Mouse (Mus musculus): ENCODE results near the gene Gm12216. TPM values are rescaled to one million over a fixed set of nuclear protein-coding genes. Genes with fewer than 3 reads are reported as not detected.

The Gm12216 gene
- polyA plus RNA-seq, 1 experiment from 2014 or later, result 0.89 TPM

DNA sequence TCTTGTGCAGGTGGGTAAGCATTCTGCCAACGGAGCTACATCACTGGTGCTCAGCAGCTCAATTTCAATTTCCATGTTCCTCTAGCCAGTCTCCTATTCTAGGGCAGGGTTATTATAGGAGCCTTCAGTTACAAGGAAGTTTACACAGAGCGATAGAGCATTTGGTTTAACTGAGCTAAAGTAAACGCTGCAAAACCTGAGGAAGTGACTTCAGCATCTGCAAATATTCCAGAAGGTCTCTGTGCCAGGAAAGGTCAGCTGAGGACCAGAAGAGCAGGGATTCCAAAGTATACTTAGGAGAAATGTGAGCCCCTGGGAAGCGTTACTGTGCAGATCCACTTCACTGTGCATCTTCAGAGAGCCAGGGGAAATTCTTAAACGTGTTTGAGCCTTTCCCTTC, 5.4 kb downstream of the Gm12216 start:
- Histone ChIP-seq H3K27ac (no peak overlapping the region), H3K36me3 (ENCODE audit: inconsistent target) (no peaks in the 10 kb centered on the region), H3K4me3 (ENCODE audit: inconsistent target) (no peak overlapping the region), H3K79me2 (ENCODE audit: inconsistent target) (no peaks in the 10 kb centered on the region)
- WGBS (ENCODE audit: missing documents), result 51% methylated on average over 5 of the region's 5 CpGs

DNA sequence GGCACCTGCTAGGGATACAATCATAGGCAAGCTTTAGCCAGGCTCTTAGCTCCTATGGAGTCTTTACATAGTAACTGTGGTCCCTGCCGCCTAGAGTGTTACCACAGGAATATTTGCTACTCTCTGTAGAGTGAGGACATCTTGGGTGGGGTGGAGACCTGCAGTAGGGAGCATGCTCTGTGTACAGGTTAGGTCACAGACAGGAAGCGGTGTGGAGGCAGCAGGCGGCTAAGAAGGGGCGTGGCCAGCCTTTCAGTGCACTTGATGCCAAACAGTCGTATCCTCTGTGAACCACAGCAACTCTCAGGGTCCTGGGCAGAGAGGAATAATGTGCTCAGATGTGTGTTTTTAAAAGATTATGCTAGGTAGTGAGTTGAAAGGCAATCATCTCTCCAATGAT, 7.3 kb downstream of the Gm12216 start:
- no peaks in the 10 kb centered on the region for H3K79me2 ChIP-seq (ENCODE audit: inconsistent target)
- 29% methylated on average over 5 of the region's 5 CpGs for WGBS (ENCODE audit: missing documents)
- H3K27ac ChIP-seq, result no peak overlapping the region
- no peak overlapping the region for H3K4me3 ChIP-seq (ENCODE audit: inconsistent target)
- H3K36me3 ChIP-seq (ENCODE audit: inconsistent target), result no peaks in the 10 kb centered on the region

DNA sequence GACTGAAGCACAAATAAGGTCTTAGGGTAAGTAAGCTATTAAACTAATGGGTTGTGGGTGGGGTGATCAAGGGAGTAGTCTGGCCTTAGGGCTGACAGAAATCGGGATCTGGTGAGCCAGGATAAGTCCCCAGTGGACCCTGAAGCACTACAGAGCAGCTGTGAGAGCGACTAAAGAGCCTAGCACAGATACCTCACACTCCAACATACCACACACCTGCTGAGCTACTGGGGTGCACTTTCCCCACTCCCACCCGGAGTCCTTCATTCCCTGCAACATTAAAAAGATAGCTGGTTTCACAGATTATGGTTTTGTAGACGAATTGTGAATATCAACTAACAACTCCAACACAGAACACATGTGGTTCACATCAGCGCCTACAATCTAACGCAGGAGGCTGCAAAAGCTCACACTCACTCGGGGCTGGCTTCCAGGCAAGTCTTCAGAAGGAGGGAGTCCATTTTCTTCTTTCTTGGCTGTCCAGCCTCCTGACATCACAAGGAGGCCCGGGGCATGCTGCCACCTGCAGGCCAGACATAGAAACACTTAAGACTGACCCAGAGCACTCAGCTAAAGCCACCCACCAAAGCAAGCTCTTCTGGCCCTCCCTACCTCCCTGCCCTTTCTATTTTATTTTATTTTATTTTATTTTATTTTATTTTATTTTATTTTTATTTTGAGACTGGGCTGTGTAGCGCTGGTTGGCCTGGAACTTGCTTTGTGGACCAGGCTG, 9.3 kb downstream of the Gm12216 start:
- 56% methylated on average over 9 of the region's 9 CpGs for WGBS (ENCODE audit: missing documents)
- no peak overlapping the region for H3K27ac ChIP-seq
- no peaks in the 10 kb centered on the region for H3K79me2 ChIP-seq (ENCODE audit: inconsistent target)
- no peak overlapping the region for H3K4me3 ChIP-seq (ENCODE audit: inconsistent target)
- no peaks in the 10 kb centered on the region for H3K36me3 ChIP-seq (ENCODE audit: inconsistent target)

DNA sequence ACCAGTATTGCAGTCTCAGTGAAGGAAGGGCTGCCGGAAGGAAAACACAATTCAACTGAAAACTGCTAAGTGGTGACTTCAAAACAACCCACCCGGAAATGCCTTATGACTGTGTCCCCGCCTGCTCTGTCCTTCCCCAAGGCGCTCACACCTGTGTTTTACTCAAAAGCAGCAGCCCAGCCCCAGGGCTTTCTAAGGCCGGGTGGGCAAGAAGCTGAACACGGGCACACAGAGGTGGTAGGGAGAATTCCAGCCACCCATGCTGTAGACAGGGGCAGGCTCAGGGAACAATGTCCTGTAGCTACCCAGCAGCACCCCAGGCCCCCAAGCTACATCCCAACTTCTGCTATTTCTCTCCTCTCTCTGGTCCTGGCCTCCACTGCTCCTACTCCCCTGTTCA, 13.4 kb downstream of the Gm12216 start:
- H3K4me3 ChIP-seq (ENCODE audit: inconsistent target), result no peak overlapping the region
- no peaks in the 10 kb centered on the region for H3K79me2 ChIP-seq (ENCODE audit: inconsistent target)
- 40% methylated on average over 6 of the region's 6 CpGs for WGBS (ENCODE audit: missing documents)
- no peak overlapping the region for H3K27ac ChIP-seq
- H3K36me3 ChIP-seq (ENCODE audit: inconsistent target), result no peaks in the 10 kb centered on the region

DNA sequence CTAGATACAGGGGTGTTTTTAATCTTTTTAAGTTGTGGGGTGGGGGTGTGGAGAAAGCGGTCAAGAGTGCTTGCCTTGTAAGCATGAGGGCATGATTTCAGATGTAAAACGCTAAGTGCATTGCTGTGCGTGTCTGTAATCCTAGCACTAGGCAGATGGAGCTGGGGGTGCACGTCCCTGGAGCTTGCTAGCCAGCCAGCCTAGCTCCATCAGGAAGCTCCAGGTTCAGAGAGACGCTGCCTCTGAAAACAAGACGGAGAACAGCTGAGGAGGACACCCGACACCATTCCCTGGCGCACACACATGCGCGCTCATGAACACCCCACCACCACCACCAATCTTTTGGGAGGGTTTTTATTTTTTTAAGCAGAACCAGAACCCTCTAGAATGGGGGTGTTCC, 15.9 kb downstream of the Gm12216 start:
- 95% methylated on average over 10 of the region's 10 CpGs for WGBS (ENCODE audit: missing documents)
- no peaks in the 10 kb centered on the region for H3K36me3 ChIP-seq (ENCODE audit: inconsistent target)
- no peak overlapping the region for H3K27ac ChIP-seq

DNA sequence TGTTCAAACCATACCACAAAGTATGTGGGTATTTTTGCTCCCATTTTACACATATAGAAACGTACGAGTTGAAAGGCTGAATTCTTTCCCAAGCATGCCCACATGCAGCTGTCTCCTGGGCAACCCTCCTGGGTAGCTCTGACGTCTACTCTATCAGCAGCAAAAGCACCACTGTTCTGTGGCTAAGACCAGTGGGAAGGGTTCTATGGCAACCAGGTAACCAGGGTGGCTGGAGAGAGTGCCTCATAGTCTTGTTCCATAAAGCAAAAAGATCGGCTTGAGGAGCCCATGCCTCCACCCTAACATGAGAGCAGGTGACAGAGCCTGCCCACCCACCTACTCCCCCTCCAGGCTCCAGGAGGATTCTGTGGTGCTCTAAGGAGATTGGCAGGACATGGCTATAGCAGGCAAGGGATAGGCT, 16.9 kb downstream of the Gm12216 start:
- no peaks in the 10 kb centered on the region for H3K79me2 ChIP-seq (ENCODE audit: inconsistent target)
- H3K36me3 ChIP-seq (ENCODE audit: inconsistent target), result no peaks in the 10 kb centered on the region
- WGBS (ENCODE audit: missing documents), result 84% methylated on average over 4 of the region's 4 CpGs
- no peak overlapping the region for H3K4me3 ChIP-seq (ENCODE audit: inconsistent target)
- no peak overlapping the region for H3K27ac ChIP-seq

More for the DNA sequence above, 15.9 kb downstream of the Gm12216 start:
- no peaks in the 10 kb centered on the region for H3K79me2 ChIP-seq (ENCODE audit: inconsistent target)
- no peak overlapping the region for H3K4me3 ChIP-seq (ENCODE audit: inconsistent target)

DNA sequence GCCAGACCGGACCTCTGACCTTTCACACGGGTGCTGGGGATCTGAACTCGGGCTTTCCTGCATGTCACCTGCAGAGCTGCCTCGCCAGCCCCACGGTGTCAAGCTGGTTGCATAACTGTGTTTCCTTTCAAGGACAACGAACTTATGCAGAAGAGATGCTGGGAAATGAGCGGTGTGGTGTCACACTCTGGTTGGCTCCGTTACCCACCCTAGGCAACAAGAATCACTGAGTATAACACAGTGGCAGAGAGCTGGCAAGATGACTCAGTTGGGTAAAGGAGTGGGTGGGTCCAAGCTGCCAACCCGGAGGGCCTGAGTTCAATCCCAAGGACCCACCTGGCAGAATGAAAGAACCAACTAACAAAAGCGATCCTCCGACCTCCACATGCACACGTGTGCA, 17.5 kb downstream of the Gm12216 start:
- 54% methylated on average over 12 of the region's 12 CpGs for WGBS (ENCODE audit: missing documents)
- no peak overlapping the region for H3K4me3 ChIP-seq (ENCODE audit: inconsistent target)
- no peaks in the 10 kb centered on the region for H3K36me3 ChIP-seq (ENCODE audit: inconsistent target)
- no peak overlapping the region for H3K27ac ChIP-seq
- H3K79me2 ChIP-seq (ENCODE audit: inconsistent target), result no peaks in the 10 kb centered on the region

DNA sequence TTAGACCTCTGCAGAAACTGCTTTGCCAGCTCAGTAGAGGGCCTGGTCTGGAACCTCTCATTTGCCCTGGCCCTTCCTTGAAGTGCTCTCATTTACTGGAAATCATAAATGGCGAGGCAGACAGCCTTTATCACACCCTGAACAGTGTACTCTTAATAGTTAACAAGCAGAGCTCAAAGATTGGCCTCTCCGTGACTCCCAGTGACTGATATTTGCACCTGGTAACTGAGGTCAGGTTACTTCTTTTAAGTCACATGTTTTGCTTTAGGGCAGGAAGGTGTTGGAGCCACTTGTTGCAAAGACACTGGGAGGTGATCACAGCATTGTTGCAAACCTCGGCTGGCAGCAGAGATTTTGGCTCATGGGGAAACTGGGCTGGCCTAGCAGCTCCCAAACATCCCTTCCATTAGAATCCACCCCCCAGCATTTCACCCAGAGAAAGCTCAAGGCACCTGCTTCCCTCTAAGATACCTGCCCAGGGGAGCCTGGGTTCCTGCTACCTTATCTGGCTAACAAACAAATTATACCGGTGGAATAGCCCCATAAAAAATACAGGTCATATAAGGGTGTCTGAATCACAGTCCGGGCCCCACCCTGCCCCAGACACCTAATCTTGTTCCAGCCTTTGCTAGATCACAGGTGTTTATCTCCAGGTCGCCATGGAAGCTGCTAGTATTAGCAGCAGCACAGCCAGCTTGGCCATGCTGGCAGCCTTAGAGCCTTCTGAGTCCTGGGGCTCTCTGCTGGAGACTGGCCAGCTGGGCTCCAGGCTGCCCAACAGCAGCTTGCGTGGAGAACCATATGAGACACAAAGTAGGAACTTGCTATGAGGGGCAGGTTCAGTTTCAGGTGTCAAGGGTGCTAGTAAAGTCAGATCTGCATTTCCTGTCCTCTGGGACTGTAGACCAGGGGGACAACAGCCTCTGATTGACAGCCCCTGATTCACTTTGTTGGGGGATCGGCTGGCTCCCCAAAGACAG, 19.1 kb downstream of the Gm12216 start:
- H3K79me2 ChIP-seq (ENCODE audit: inconsistent target), result no peaks in the 10 kb centered on the region
- 90% methylated on average over 8 of the region's 8 CpGs for WGBS (ENCODE audit: missing documents)
- H3K4me3 ChIP-seq (ENCODE audit: inconsistent target), result no peak overlapping the region
- H3K36me3 ChIP-seq (ENCODE audit: inconsistent target), result no peaks in the 10 kb centered on the region
- no peak overlapping the region for H3K27ac ChIP-seq

DNA sequence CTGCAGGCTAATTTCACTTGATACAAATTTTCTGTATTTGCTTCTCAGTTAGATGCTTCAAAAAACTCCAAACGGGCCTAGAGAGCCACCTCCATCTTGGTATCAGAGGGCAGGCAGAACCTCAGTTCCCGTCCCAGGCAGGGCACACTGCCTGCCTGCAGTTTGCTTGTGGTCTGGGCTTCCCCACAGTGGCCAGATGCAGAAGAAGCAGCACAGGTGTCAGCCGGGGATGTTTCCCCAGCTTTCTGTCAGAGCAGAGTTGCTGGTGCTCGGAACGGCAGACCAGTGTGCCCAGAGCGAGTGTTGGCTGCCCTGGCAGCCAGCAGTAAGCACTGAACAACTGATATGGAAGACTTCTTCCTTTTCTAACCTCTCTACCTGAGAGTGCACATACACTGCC, 19.9 kb downstream of the Gm12216 start:
- Histone ChIP-seq H3K79me2 (ENCODE audit: inconsistent target) (no peaks in the 10 kb centered on the region), H3K27ac (no peak overlapping the region), H3K4me3 (ENCODE audit: inconsistent target) (no peak overlapping the region), H3K36me3 (ENCODE audit: inconsistent target) (no peaks in the 10 kb centered on the region)
- WGBS (ENCODE audit: missing documents), result 56% methylated on average over 6 of the region's 6 CpGs

DNA sequence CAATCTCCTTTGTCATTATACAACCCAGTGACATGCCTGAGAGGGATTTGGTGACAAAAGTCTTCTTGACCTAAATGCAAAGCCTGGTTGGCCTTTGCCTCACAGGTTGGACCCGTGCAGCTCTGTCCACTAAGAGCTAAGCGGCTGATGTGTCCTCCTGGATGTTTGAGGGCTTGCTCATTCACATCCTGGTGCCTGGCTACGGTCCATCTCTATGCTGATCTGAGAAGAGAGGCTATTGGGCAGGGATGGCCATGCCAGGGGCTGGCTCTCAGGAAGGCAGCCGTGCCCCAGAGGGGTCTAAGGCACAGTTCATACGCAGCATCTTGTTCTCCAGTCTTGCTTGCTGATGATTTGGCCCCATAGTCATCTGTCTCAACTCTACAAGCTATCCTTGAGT, 21.3 kb downstream of the Gm12216 start:
- Histone ChIP-seq H3K79me2 (ENCODE audit: inconsistent target) (no peaks in the 10 kb centered on the region), H3K27ac (no peak overlapping the region), H3K4me3 (ENCODE audit: inconsistent target) (no peak overlapping the region), H3K36me3 (ENCODE audit: inconsistent target) (no peaks in the 10 kb centered on the region)
- WGBS (ENCODE audit: missing documents), result 99% methylated on average over 5 of the region's 5 CpGs

DNA sequence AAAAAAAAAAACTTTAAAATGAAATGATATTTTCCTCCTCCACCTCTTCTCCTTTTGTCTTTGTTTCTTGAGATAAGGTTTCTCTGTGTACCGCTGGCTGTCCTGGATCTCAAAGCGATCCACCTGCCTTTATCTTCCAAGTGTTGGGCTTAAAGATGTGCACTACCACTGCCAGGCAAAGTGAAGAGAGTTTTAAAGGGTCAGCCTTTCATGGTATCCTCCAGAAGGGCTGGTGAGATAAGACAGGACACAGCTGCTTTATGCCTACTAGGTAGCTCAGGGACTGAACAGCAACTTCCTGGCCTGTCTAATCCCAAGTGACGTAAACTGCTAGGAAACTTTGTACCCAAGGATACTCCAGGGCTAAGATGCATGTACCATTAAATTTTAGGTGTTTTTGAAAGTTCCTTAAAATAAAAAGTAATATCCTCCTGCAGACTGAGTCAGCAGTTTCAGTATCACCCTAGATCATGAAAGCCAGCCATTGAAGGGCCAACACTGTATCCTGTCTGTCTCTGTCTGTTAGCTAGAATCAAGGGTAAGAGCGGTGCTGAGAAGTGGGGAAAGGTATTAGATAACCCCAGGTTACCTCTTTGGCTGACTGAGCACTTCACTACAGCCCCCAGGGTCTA, 23.6 kb downstream of the Gm12216 start:
- WGBS (ENCODE audit: missing documents), result 79% methylated on average over 4 of the region's 4 CpGs
- Histone ChIP-seq H3K36me3 (ENCODE audit: inconsistent target) (no peaks in the 10 kb centered on the region), H3K4me3 (ENCODE audit: inconsistent target) (no peak overlapping the region), H3K27ac (no peak overlapping the region), H3K79me2 (ENCODE audit: inconsistent target) (no peaks in the 10 kb centered on the region)

DNA sequence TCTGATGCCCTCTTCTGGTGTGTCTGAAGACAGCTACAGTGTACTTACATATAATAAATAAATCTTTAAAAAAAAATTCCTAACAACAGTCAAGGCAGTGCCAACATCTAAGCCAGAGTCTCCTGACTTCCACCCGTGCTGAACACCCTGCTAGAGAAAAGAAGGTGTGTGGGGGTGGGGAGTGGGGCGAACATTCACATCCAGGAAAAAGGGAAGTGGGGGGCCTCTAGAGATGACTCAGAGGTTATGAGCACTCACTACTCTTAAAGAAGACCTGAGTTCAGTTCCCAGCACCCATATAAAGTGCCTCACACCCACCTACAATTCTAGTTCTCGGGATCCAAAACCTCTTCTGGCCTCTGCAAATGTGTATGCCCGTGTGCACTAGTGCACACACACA, 33.6 kb downstream of the Gm12216 start:
- H3K4me3 ChIP-seq (ENCODE audit: inconsistent target), result no peak overlapping the region
- WGBS (ENCODE audit: missing documents), result 52% methylated on average over 4 of the region's 4 CpGs
- no peak overlapping the region for H3K27ac ChIP-seq

DNA sequence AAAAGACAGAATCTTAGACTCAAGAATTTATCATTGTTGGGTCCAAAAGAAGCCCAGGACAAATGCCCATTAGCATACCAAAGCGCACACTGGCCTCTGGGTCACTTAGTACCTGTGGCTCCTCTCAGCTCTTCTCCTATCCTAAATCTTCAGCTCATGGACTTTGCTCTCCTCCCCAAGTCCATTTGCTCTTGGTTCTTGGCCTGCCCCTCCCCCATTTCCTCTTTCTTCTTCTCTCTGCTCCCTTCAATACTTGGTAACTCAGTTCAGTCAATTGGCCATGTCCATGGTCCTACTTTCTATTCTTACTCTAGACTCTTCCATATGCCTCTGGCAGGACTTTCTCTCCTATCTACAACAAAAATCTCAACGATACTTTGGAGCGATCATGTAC, 37.1 kb downstream of the Gm12216 start:
- H3K4me3 ChIP-seq (ENCODE audit: inconsistent target), result no peak overlapping the region
- no peaks in the 10 kb centered on the region for H3K36me3 ChIP-seq (ENCODE audit: inconsistent target)
- 100% methylated on average over 3 of the region's 3 CpGs for WGBS (ENCODE audit: missing documents)
- H3K27ac ChIP-seq, result no peak overlapping the region
- H3K79me2 ChIP-seq (ENCODE audit: inconsistent target), result no peaks in the 10 kb centered on the region

More for the DNA sequence above, 33.6 kb downstream of the Gm12216 start:
- Histone ChIP-seq H3K79me2 (ENCODE audit: inconsistent target) (no peaks in the 10 kb centered on the region), H3K36me3 (ENCODE audit: inconsistent target) (no peaks in the 10 kb centered on the region)

DNA sequence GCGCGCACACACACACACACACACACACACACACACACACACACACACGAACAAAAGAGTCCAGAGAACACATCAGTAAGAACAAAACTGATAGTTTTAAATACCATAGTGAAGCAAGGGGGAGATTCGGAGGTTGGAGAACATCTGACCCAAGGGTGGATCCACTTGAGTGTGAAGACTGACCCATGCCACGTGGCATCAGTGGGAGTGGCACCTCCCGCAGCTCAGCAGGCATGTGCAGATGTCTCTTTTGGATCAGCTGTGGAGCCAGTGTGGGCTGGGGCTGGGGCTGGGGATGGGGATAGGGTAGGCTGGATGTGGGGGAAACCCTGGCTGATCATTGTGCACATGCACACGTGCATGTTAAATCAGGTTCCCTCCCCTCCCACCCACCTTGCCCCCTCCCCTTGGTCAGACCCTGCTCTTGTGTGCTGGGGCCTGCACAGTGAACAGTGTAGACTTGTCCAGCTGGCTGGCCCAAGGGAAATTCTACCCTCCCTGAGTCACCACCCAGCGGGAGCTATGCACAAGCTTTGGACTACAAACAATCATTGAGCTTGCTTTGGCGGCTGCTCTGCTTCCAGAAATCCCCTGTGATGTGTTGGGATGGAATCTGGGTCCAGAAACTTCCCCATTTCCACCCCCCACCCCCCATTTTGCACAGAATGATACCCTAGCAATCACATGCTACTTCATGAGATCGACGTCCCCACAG, 37.7 kb downstream of the Gm12216 start:
- no peaks in the 10 kb centered on the region for H3K79me2 ChIP-seq (ENCODE audit: inconsistent target)
- no peaks in the 10 kb centered on the region for H3K36me3 ChIP-seq (ENCODE audit: inconsistent target)
- no peak overlapping the region for H3K4me3 ChIP-seq (ENCODE audit: inconsistent target)
- 93% methylated on average over 8 of the region's 11 CpGs for WGBS (ENCODE audit: missing documents)
- H3K27ac ChIP-seq, result no peak overlapping the region
